9 mouse cellular contexts compared by ENCODE assay signal in the genomic region with DNA sequence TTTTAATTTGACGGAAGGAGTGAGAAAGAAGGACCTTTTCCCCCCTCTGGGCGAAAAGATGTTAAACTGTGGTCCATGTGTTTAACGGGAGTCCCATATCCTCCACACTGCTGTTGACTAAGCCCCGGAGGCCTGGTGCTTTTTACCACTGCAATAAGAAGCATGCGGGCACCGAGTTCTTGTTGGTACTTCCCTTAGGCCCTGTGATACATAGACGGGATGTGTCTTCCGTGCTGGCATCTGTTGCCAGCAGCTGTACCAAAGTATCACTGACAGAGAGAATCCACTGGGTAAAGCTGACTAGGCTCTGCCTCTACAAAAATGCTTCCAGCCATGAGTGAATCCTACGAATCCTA.
A peak's percentile ranks its signal among the peaks of the same experiment; 100 is the strongest.
DNase-seq lines count a peak whose midpoint lies in the region; ATAC-seq and TF ChIP-seq lines count a peak whose summit lies in the region.
"Had no signal": no experiment of that assay in that cellular context is flagged by ENCODE, and none has a peak within 500 bp of the region (broad histone marks: within the 10 kb centered on the region; RNA-seq: fewer than 3 reads in every experiment).

No protein-coding gene starts in this region.

- H3K27me3 ChIP-seq in liver, adult 2 months (ENCODE audit: control insufficient read depth, insufficient read depth, low read length), result no peaks in the 10 kb centered on the region
- H3K27me3 ChIP-seq in liver, embryonic 12.5 days (replicated peaks), result no peaks in the 10 kb centered on the region; the same call in 1 of the 2 replicates
- H3K27me3 ChIP-seq in hindbrain, embryonic 14.5 days (ENCODE audit: control insufficient read depth, insufficient read depth, low read length), result no peaks in the 10 kb centered on the region; the same call in 1 of the 2 replicates
- no peaks in the 10 kb centered on the region for H3K27me3 ChIP-seq in myocyte (ENCODE audit: control insufficient read depth, insufficient read depth, insufficient read length)

- ATAC-seq in liver, embryonic 12.5 days, result no peak
- peak; percentile 51; the same call in 1 of the 2 replicates for ATAC-seq in hindbrain, embryonic 14.5 days (ENCODE audit: low FRiP score)
- ATAC-seq: inflammation-experienced regulatory T-cells, adult 6 months had no signal

- H3K9me3 ChIP-seq in liver, embryonic 12.5 days (replicated peaks), result no peaks in the 10 kb centered on the region
- no peaks in the 10 kb centered on the region for H3K9me3 ChIP-seq in hindbrain, embryonic 14.5 days (ENCODE audit: control insufficient read depth, low read length)

- peak overlapping the region; percentile 31; the same call in 1 of the 2 replicates for H3K27ac ChIP-seq in liver, adult 2 months (replicated peaks; ENCODE audit: insufficient read depth, low read depth, low read length)
- no peak overlapping the region for H3K27ac ChIP-seq in liver, embryonic 12.5 days
- H3K27ac ChIP-seq in hindbrain, embryonic 14.5 days, result peak overlapping the region; percentile 75

- no peak overlapping the region for H3K9ac ChIP-seq in liver, adult 2 months (ENCODE audit: low read depth, low read length)
- no peak overlapping the region for H3K9ac ChIP-seq in liver, embryonic 12.5 days
- H3K9ac ChIP-seq in hindbrain, embryonic 14.5 days, result peak overlapping the region; percentile 21; the same call in 1 of the 2 replicates

- H3K4me2 ChIP-seq in liver, embryonic 12.5 days, result no peak overlapping the region
- H3K4me2 ChIP-seq in hindbrain, embryonic 14.5 days (replicated peaks), result 0 out of 2 replicates have a peak overlapping the region, but pooled peaks have one; percentile 15
- H3K4me2 ChIP-seq in myocyte (ENCODE audit: low read depth), result peak overlapping the region; percentile 52

- H3K4me3 ChIP-seq in liver, adult 2 months (ENCODE audit: insufficient read depth, low read depth, low read length), result no peak overlapping the region
- no peak overlapping the region for H3K4me3 ChIP-seq in liver, embryonic 12.5 days
- no peak overlapping the region for H3K4me3 ChIP-seq in hindbrain, embryonic 14.5 days (replicated peaks; ENCODE audit: low read length)
- no peak overlapping the region for H3K4me3 ChIP-seq in myocyte

- TF ChIP-seq POLR2A in liver, adult 2 months (IDR thresholded peaks at IDR 0.05; ENCODE audit: extremely low read depth, insufficient read depth, low read length), result no peak
- TF ChIP-seq POLR2A in myocyte (IDR thresholded peaks at IDR 0.05; ENCODE audit: insufficient read length, low read depth), result no peak

- no peak for TF ChIP-seq CTCF in liver, adult 2 months (IDR thresholded peaks at IDR 0.05; ENCODE audit: low read depth, low read length)

- no peaks in the 10 kb centered on the region; the same call in 1 of the 2 replicates for H3K4me1 ChIP-seq in liver, adult 2 months (ENCODE audit: control insufficient read depth, insufficient read depth, low read length)
- H3K4me1 ChIP-seq in liver, embryonic 12.5 days, result 0 out of 2 replicates have a peak, but pooled peaks cover 7% of the 10 kb centered on the region
- H3K4me1 ChIP-seq in hindbrain, embryonic 14.5 days (replicated peaks; ENCODE audit: control insufficient read depth, insufficient read depth, low read length), result peaks cover 23% of the 10 kb centered on the region

- peak; percentile 54 for DNase-seq in gastrocnemius, adult 18-20 months (ENCODE audit: low spot score)
- no peak for DNase-seq in gastrocnemius, postnatal 10 days
- no peak for DNase-seq in liver, adult 2 months (ENCODE audit: extremely low read depth, low read depth, low spot score)
- peak; percentile 49 for DNase-seq in hindbrain, embryonic 14.5 days (ENCODE audit: low spot score)
- DNase-seq in Muller cell, postnatal 12 days (ENCODE audit: inconsistent ontology term), result no peak
- no peak for DNase-seq in kidney, postnatal 36 days

- no peak overlapping the region for H3ac ChIP-seq in myocyte (ENCODE audit: control insufficient read depth, insufficient read length)

- H3K79me2 ChIP-seq in liver, adult 2 months (ENCODE audit: control insufficient read depth, insufficient read depth, low read length), result no peaks in the 10 kb centered on the region
- H3K79me2 ChIP-seq in myocyte (ENCODE audit: control insufficient read depth, insufficient read depth), result no peaks in the 10 kb centered on the region

- WGBS in liver, adult 2 months, result 80% methylated on average over 9 of the region's 9 CpGs
- WGBS in liver, embryonic 12.5 days (ENCODE audit: insufficient replicate concordance), result 79% methylated on average over 9 of the region's 9 CpGs
- WGBS in hindbrain, embryonic 14.5 days, result 16% methylated on average over 9 of the region's 9 CpGs

- H3K36me3 ChIP-seq in liver, adult 2 months (ENCODE audit: control insufficient read depth, insufficient read depth, low read length), result no peaks in the 10 kb centered on the region
- no peaks in the 10 kb centered on the region for H3K36me3 ChIP-seq in liver, embryonic 12.5 days
- no peaks in the 10 kb centered on the region for H3K36me3 ChIP-seq in hindbrain, embryonic 14.5 days (replicated peaks; ENCODE audit: control insufficient read depth, insufficient read depth)
- H3K36me3 ChIP-seq in myocyte (ENCODE audit: control insufficient read depth, insufficient read depth), result no peaks in the 10 kb centered on the region

TF ChIP-seq in myocyte, 11 proteins besides CTCF, POLR2A, EP300 and RAD21:
- TF ChIP-seq TCF12 (IDR thresholded peaks at IDR 0.05; ENCODE audit: insufficient read depth, poor library complexity, severe bottlenecking), result no peak
- TF ChIP-seq MAX (IDR thresholded peaks at IDR 0.05; ENCODE audit: low read depth), result no peak
- TF ChIP-seq SRF (IDR thresholded peaks at IDR 0.05; ENCODE audit: control insufficient read depth, insufficient read length, low read depth), result no peak
- no peak for TF ChIP-seq REST (IDR thresholded peaks at IDR 0.05; ENCODE audit: insufficient read depth, insufficient read length)
- no peak for TF ChIP-seq POLR2AphosphoS2 (IDR thresholded peaks at IDR 0.05; ENCODE audit: insufficient read length, low read depth)
- TF ChIP-seq TCF3 (IDR thresholded peaks at IDR 0.05; ENCODE audit: insufficient read length, low read depth), result no peak
- peak in 1 of 3 experiments; percentile 20 for TF ChIP-seq MYOG (IDR thresholded peaks at IDR 0.05; ENCODE audit: control insufficient read depth in 1 of 3, insufficient read depth in 1 of 3, insufficient read length in 2 of 3, low read depth in 2 of 3)
- TF ChIP-seq MYOD1 (IDR thresholded peaks at IDR 0.05; ENCODE audit: control insufficient read depth in 1 of 3, insufficient read length in 2 of 3, low read depth in 2 of 3), result peak in 2 of 3 experiments; percentile 72 to 77
- TF ChIP-seq USF1 (IDR thresholded peaks at IDR 0.05; ENCODE audit: low read depth), result no peak
- no peak for TF ChIP-seq CEBPB (IDR thresholded peaks at IDR 0.05; ENCODE audit: insufficient read depth, poor library complexity, severe bottlenecking)

Comparison
In these comparisons a context has a peak if more than half of its experiments do, and no peak if none do; other contexts are left out.
1. DNase-seq: peak in gastrocnemius, adult 18-20 months (single experiment) and hindbrain, embryonic 14.5 days (single experiment); none in gastrocnemius, postnatal 10 days (single experiment), liver, adult 2 months (single experiment), Muller cell, postnatal 12 days (single experiment) and kidney, postnatal 36 days (0 of 2).